Mouse (Mus musculus): Measurements from ENCODE around the gene Mapk14.

GRCm38 (mm10) chr17:28771289-28771688 lies 80.2 kb downstream of the Mapk14 start:
- TF ChIP-seq CTCF (IDR thresholded peaks at IDR 0.05; ENCODE audit: low read depth, low read length) (no peak), POLR2A (IDR thresholded peaks at IDR 0.05; ENCODE audit: insufficient read depth, low read length) (no peak), EP300 (IDR thresholded peaks at IDR 0.05; ENCODE audit: insufficient read depth, low read depth, low read length) (no peak)

Measured in ES-Bruce4 (cell line).